19 mouse cellular contexts compared by ENCODE assay signal in the genomic region with DNA sequence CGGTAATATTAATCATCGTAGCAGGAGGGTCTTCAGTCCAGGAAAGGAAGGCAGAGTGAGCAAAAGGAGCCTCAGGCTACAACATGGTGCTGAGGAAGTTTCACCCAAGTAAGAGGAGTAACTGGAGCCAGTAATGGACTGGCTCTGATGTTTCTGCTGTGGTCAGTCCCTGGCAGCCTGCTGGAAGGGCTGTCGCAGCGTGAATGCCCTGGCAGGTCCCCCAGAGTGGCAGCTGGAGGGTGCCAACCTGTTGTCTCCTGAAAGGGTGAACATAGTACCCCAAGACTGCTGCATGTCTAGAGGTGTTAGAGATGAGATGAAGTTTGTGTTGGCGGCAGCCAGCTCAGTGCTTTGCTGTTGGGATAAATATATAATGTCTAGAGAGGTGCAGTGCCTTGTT. TPM values are rescaled to one million over a fixed set of nuclear protein-coding genes. Genes with fewer than 3 reads are reported as not detected.
"Had no signal": no experiment of that assay in that cellular context is flagged by ENCODE, and none has a peak within 500 bp of the region (broad histone marks: within the 10 kb centered on the region; RNA-seq: fewer than 3 reads in every experiment).

No protein-coding gene starts in this region.

- H3K4me3 ChIP-seq: midbrain, embryonic 10.5 days; midbrain, embryonic 12.5 days; myocyte; neural tube, embryonic 13.5 days; neural tube, embryonic 15.5 days had no signal

- DNase-seq: lung, embryonic 14.5 days; lung, postnatal 10 days; lung, postnatal 4 days; midbrain, embryonic 14.5 days; retina, postnatal 1 day; right cerebral cortex, adult 18-20 months; right cerebral cortex, postnatal 25 days; right cerebral cortex, postnatal 4 days; spleen, adult 18-20 months; thymus, adult 18-20 months; thymus, postnatal 14 days; thymus, postnatal 36 days had no signal

- H3K27ac ChIP-seq: midbrain, embryonic 10.5 days; midbrain, embryonic 12.5 days; neural tube, embryonic 13.5 days; neural tube, embryonic 15.5 days had no signal

- ATAC-seq: midbrain, embryonic 16.5 days had no signal

- H3K9ac ChIP-seq: lung, embryonic 14.5 days; midbrain, embryonic 12.5 days; neural tube, embryonic 13.5 days; neural tube, embryonic 15.5 days had no signal

- H3K27me3 ChIP-seq: midbrain, embryonic 12.5 days; neural tube, embryonic 13.5 days; neural tube, embryonic 15.5 days had no signal

- H3K9me3 ChIP-seq: midbrain, embryonic 10.5 days; midbrain, embryonic 12.5 days; neural tube, embryonic 13.5 days; neural tube, embryonic 15.5 days had no signal

- H3K4me2 ChIP-seq: lung, embryonic 14.5 days; midbrain, embryonic 12.5 days; neural tube, embryonic 13.5 days; neural tube, embryonic 15.5 days had no signal

RNA-seq across cellular contexts. Expression of a gene that starts 39.5 kb away (rescaled TPM):
- total RNA-seq: megakaryocyte-erythroid progenitor cell, adult 5-6 weeks had no signal
